Mouse (Mus musculus) heart, postnatal 14 days (tissue): ENCODE results near the gene Gm5580. TPM values are rescaled to one million over a fixed set of nuclear protein-coding genes. Genes with fewer than 3 reads are reported as not detected.
"Not testable (repeated sequence)": the region's sequence is repeated elsewhere in the genome, so short reads cannot be mapped to it uniquely, and the experiment has no call there.

Source experiments
- DNase-seq, 2 experiments: peaks; one replicate each; pipeline ENCODE4 v3.0.0; 2021 to 2022
- intact Hi-C: fragments of 180-260 bp; cut with DNase I; formaldehyde crosslinking; loops from one replicate; pipeline ENCODE4 v1.15.1; 2025
- long read RNA-seq, 2 experiments: library from polyadenylated mRNA; stranded (forward); transcript quantifications; one replicate each; pipeline ENCODE4 v2.0.0; 2021
- total RNA-seq, 2 experiments: library from RNA; stranded (reverse); gene quantifications; 2 replicates each; pipeline ENCODE4 v1.2.3; 2021

Gene Gm5580
- 1 to 10 TPM; 1.7 to 1.9 TPM for total RNA-seq
- long read RNA-seq, experiment 1 = 0 reads
- long read RNA-seq, experiment 2 = 0 reads

DNA sequence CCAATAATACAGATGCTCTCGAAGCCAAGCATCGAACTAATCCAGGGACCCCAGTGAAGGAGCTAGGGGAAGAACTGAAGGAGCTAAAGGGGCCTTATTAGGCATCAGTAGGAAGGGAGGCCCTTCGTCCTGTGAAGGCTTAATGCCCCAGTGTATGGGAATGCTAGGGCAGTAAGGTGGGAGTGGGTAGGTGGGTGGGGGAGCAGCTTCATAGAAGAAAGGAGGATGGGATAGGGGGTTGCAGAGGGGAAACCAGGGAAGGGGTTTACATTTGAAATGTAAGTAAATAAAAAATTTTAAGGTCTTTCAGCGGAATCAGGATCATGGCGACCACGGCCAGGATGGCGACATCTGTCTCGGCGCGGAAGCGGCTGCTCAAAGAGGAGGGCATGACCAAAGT is at the start of gene Gm5580:
Gene Gm5580, plus strand, starts transcription at position 301 of the 400 bp plus-strand sequence.
- DNase-seq, intact Hi-C loops: not testable (repeated sequence)

DNA sequence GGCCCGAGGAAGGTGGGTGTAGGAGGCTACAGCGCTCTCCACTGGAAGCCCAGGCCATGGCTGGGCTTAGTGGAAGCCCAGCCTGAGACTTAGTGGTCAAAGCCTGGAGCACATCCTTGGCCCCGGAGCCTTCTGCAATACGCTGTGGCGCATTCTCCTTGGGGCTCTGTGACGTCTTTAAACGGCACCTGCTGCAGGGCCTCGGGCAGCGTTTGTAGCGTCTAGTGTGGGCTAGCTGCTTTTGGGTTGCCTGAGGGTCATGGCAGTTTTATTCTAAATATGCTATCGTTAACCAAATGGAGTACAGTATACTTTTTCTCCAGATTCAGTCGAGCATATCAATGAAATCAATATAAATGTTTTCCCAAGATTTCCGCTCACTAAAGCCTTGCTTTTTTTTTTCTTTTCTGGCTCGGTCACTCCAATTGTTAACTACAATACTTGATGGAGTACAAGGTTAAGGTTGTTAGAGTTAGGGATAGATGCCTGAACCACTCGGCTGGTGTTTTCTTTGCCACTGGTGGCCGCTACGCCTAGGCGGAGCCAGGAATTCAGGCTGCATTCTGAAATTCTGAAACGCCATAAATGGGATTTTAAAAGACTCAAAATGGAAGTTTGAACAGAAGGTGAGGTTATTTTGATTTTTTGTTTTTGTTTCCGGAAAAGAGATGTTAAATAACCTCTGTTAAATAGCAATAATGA is 44.5 kb upstream of the Gm5580 start, which contains the start of gene Olfr212:
Gene Olfr212, plus strand, starts transcription at position 215 of the 702 bp plus-strand sequence.
- intact Hi-C loops, DNase-seq: not testable (repeated sequence)

DNA sequence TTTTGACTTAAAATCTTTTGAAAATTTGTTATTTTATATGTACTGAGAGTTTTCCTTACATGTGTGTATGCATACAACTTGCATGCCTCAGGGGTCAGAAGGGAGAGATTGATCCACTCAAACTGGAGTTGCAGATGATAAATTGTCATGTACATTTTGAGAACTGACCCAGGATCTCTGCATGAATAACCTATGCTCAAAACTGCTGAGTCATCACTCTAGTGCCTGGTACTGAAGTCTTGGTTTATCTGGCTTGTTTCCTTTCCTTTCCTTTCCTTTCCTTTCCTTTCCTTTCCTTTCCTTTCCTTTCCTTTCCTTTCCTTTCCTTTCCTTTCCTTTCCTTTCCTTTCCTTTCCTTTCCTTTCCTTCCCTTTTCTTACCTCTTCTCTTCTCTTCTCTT is 36.1 kb upstream of the Gm5580 start:
- intact Hi-C loops = no loop called here
- no peak for DNase-seq

DNA sequence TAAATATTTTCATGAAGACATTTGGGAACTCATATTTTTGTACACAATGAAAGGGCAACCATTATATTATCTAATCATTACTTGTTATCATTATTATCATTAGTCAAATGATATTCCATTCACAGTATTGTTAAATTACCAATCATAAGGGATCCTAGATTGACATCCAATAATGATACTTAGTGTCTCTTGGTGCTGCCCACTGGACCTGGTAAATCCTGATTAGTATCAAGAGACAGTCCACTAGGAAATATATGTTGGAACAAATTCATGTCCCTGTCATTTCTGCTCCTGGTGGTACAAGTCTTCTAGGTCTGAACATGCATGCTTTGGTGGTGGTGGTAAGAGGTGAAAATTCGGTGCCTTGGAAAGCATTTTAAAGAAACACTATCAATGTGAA is 12.8 kb upstream of the Gm5580 start, which contains the start of gene Olfr213:
Gene Olfr213, plus strand, starts transcription at position 301 of the 400 bp plus-strand sequence.
- intact Hi-C loops = no loop called here
- DNase-seq = no peak

DNA sequence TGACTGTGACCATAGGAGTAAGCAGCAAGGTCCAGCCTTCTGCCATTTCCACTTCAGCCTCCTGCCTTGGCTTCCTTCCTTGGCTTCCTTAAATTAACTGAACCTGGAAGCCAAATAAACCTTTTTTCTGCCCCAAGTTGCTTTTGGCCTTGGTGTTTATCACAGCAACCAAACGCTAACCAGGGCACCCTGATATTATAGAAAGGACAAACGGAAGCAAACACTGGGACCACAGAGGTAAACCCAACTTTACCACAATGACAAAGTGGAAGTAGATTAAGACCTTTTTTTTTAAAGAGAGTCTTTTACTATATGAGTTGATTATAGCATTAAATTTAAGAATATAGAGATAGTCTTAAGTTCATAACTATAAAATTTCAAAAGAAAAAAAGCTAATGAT is 8.4 kb upstream of the Gm5580 start:
- no peak for DNase-seq

DNA sequence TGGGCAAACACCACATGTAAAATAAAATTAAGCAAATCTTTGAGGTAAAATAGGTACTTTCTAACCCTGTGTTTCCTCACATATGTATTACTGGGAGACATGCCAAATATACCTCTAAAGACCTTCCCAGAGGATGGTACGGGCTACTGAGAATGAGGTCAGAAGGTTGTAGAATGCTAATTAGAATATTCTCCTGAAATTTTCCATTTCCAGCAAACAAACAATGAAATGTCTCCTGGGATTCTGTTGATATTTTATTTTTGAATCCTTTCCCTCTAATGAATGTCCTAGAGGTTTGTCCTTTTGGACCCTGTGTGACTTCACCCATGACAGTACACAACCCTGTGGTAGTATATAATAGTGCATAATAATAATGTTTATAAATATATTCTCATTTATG is 3.0 kb downstream of the Gm5580 start, which contains the start of gene Olfr214:
Gene Olfr214, plus strand, starts transcription at position 301 of the 400 bp plus-strand sequence.
- intact Hi-C loops = no loop called here
- no peak for DNase-seq

More for the DNA sequence above, 8.4 kb upstream of the Gm5580 start:
- intact Hi-C loops = no loop called here

DNA sequence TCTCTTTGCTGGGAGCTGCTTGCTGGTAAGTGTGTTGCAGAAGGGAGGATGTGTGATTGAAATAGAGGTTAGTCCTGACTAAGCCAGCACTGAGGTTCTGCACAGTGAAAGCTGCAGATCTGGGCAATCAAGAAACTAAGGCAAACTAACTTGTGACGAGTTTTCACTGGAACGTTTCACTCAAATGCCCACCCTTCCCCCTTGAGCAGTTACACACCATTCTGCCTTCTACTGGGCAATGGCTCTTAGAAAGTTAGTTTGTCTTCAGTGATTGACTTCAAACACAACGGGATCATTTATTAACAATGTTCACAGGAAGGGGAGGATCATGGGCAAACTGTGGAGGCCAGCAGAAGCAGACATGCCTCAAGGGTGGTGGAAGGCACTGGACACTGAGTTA is 4.0 kb downstream of the Gm5580 start:
- DNase-seq = no peak
- intact Hi-C loops = no loop called here

DNA sequence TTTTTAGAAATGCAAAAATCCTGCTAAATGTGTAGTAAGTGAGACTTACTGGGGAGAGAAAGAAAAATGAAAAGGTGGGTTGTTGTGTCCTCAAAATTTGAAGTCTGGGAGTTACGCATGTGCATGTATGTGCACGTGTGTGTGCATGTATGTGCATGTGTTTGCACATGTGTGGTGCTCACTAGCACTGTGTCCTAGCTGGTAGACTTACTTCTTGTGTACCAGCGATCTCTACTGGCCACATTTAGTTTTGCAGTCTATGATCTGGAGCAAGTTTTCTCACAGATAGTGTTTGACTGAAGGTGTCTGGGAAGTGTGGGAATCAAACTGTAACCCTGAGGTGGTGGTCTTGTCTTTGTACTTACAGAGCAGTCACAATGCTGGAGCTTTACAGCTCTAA is 18.9 kb downstream of the Gm5580 start:
- peak; percentile 21 to 64 for DNase-seq
- intact Hi-C loops = loop anchor here (5.0 kb wide), 1 partner anchor 153 kb away; no protein-coding TSS in a partner anchor

DNA sequence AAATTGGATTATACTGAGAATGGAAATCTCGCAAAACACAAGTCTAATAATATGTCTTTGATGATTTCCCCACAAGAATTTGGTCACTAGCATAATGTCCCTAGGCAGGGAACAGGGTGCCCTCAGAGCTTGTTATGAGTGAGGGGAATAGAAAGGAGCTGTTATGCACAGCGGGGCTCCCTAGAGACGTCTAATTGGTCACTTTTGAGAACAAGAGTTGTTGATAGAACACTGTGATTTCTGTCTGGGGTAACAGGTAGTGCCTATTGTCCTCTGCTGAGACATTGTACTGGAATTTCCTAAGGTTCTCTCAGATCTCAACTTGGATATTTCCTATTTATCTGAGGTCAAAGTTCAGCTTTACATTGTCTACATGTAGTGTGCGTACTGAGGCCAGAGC is 33.2 kb downstream of the Gm5580 start, which contains the start of gene Olfr215:
Gene Olfr215, minus strand, starts transcription at position 101 of the 400 bp plus-strand sequence.
- intact Hi-C loops = no loop called here
- no peak for DNase-seq

DNA sequence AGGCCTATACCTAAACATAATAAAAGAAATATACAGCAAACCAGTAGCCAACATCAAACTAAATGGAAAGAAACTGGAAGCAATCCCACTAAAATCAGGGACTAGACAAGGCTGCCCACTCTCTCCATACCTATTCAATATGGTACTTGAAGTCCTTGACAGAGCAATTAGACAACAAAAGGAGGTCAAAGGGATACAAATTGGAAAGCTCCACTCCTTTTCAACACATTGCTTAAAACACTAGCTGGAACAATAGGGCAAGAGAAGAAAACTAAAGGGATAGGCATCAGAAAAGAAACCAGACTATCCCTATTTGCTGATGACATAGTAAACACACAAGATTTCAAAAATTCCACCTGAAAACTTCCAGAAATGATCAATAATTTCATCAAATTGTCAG is 50.0 kb downstream of the Gm5580 start:
- intact Hi-C loops, DNase-seq: not testable (repeated sequence)

Other genes starting within 250 kb of the Gm5580 start
- gene March8, start 213.1 kb upstream of the Gm5580 start, total RNA-seq = 10 to 100 TPM; 39.5 to 46.6 TPM
- 1 to 10 TPM; 5.6 to 7.2 TPM for gene Alox5, start 90.0 kb upstream of the Gm5580 start, total RNA-seq
- gene Olfr211, start 62.0 kb upstream of the Gm5580 start, total RNA-seq = not detected
- gene Olfr212, start 44.6 kb upstream of the Gm5580 start, total RNA-seq = not detected
- not detected for gene Olfr213, start 12.7 kb upstream of the Gm5580 start, total RNA-seq
- not detected for gene Olfr214, start 3.1 kb downstream of the Gm5580 start, total RNA-seq
- not detected for gene Olfr215, start 33.1 kb downstream of the Gm5580 start, total RNA-seq
- 10 to 100 TPM; 28.9 to 29.5 TPM for gene Zfp422, start 77.9 kb downstream of the Gm5580 start, total RNA-seq
- 100 to 1,000 TPM in 1 of 2 experiments, 10 to 100 TPM in 1; 99.4 to 129 TPM for gene Depp1, start 99.5 kb downstream of the Gm5580 start, total RNA-seq
- 1 to 10 TPM; 7.7 TPM for gene Rassf4, start 122.8 kb downstream of the Gm5580 start, total RNA-seq
- under 1 TPM; 0.02 to 0.05 TPM for gene Tmem72, start 165.8 kb downstream of the Gm5580 start, total RNA-seq